Mouse (Mus musculus) left cerebral cortex, postnatal 14 days (tissue): ENCODE measurements around the gene Gmnn. TPM values are rescaled to one million over a fixed set of nuclear protein-coding genes. Genes with fewer than 3 reads are reported as not detected.
"Not testable (repeated sequence)": the region's sequence is repeated elsewhere in the genome, so short reads cannot be mapped to it uniquely, and the experiment has no call there.

Source experiments
- DNase-seq, 2 experiments: peaks; one replicate each; pipeline ENCODE4 v3.0.0; 2021 to 2022; ENCODE audit warnings: low spot score in 2 of 2, mixed read lengths in 1 of 2
- intact Hi-C: fragments of 180-260 bp; cut with DNase I; formaldehyde crosslinking; loops from one replicate; pipeline ENCODE4 v1.15.1; 2025
- total RNA-seq, 2 experiments: library from RNA; stranded (reverse); gene quantifications; 2 replicates each; pipeline ENCODE4 v1.2.3; 2021

Gmnn gene
- total RNA-seq, 2 experiments from 2014 or later, result 2.4 to 3.1 TPM

GRCm38 (mm10) chr13:24771482-24771881 lies 9.8 kb upstream of the Gmnn start:
- intact Hi-C loops, DNase-seq: not testable (repeated sequence)

- DNase-seq, intact Hi-C loops: not testable (repeated sequence)
Measured at GRCm38 (mm10) chr13:24767809-24768208, 6.1 kb upstream of the Gmnn start.

GRCm38 (mm10) chr13:24762254-24762653 lies 531 bp upstream of the Gmnn start:
- intact Hi-C loops, result no loop called here
- DNase-seq, result no peak

GRCm38 (mm10) chr13:24761083-24761402 lies 680 bp downstream of the Gmnn start:
- intact Hi-C loops, result no loop called here
- no peak for DNase-seq

GRCm38 (mm10) chr13:24760351-24760870 lies 1.3 kb downstream of the Gmnn start:
- intact Hi-C loops, result no loop called here
- no peak for DNase-seq

- intact Hi-C loops, result no loop called here
- no peak for DNase-seq
Measured at GRCm38 (mm10) chr13:24759451-24759850, 2.3 kb downstream of the Gmnn start.

GRCm38 (mm10) chr13:24757820-24758564 lies 3.7 kb downstream of the Gmnn start:
- DNase-seq, result no peak
- intact Hi-C loops, result no loop called here

GRCm38 (mm10) chr13:24756756-24757155 lies 5.0 kb downstream of the Gmnn start:
- intact Hi-C loops, result no loop called here
- DNase-seq, result no peak

- intact Hi-C loops, result no loop called here
Measured at GRCm38 (mm10) chr13:24751396-24751795, 10.3 kb downstream of the Gmnn start.

GRCm38 (mm10) chr13:24750807-24751206 lies 10.9 kb downstream of the Gmnn start:
- intact Hi-C loops, result no loop called here
- no peak for DNase-seq

More at GRCm38 (mm10) chr13:24751396-24751795, 10.3 kb downstream of the Gmnn start:
- DNase-seq, result no peak

- intact Hi-C loops, result no loop called here
- no peak for DNase-seq
Measured at GRCm38 (mm10) chr13:24747823-24748222, 13.9 kb downstream of the Gmnn start.

GRCm38 (mm10) chr13:24741028-24741427 lies 20.7 kb downstream of the Gmnn start, which contains the start of gene Armh2:
Gene Armh2, plus strand, starts transcription at chr13:24741232.
- no peak for DNase-seq
- intact Hi-C loops, result no loop called here

GRCm38 (mm10) chr13:24735608-24736131 lies 26.1 kb downstream of the Gmnn start:
- intact Hi-C loops, result no loop called here
- DNase-seq, result no peak

- no peak for DNase-seq
- intact Hi-C loops, result no loop called here
Measured at GRCm38 (mm10) chr13:24734502-24734901, 27.2 kb downstream of the Gmnn start.

- DNase-seq, result peak in 1 of 2 experiments; percentile 52
- intact Hi-C loops, result no loop called here
Measured at GRCm38 (mm10) chr13:24729128-24729527, 32.6 kb downstream of the Gmnn start.

- intact Hi-C loops, result no loop called here
- DNase-seq, result no peak
Measured at GRCm38 (mm10) chr13:24724395-24724759, 37.3 kb downstream of the Gmnn start.

- intact Hi-C loops, result no loop called here
- DNase-seq, result no peak
Measured at GRCm38 (mm10) chr13:24723699-24724394, 37.9 kb downstream of the Gmnn start.

GRCm38 (mm10) chr13:24721502-24721901 lies 40.2 kb downstream of the Gmnn start:
- no peak for DNase-seq
- intact Hi-C loops, result no loop called here

- intact Hi-C loops, result no loop called here
- no peak for DNase-seq
Measured at GRCm38 (mm10) chr13:24717677-24718076, 44.0 kb downstream of the Gmnn start.

GRCm38 (mm10) chr13:24716441-24716840 lies 45.3 kb downstream of the Gmnn start:
- no peak for DNase-seq

GRCm38 (mm10) chr13:24715601-24716000 lies 46.1 kb downstream of the Gmnn start:
- no peak for DNase-seq
- intact Hi-C loops, result no loop called here

More at GRCm38 (mm10) chr13:24716441-24716840, 45.3 kb downstream of the Gmnn start:
- intact Hi-C loops, result no loop called here
